In genomic region chr7:126180956-126181355, GRCm38 (mm10) we compare ENCODE assay signal across 8 mouse cellular contexts. TPM values are rescaled to one million over a fixed set of nuclear protein-coding genes. Genes with fewer than 3 reads are reported as not detected.
DNase-seq lines count a peak whose midpoint lies in the region; ATAC-seq and TF ChIP-seq lines count a peak whose summit lies in the region.

No protein-coding gene starts in this region.

- no peak for TF ChIP-seq POLR2A in bone marrow, adult 2 months (IDR thresholded peaks at IDR 0.05; ENCODE audit: borderline replicate concordance, control insufficient read depth, low read depth, low read length)

- ATAC-seq in kidney, embryonic 16.5 days (ENCODE audit: low FRiP score, low TSS enrichment) = no peak
- ATAC-seq in liver, postnatal 0 days = no peak
- ATAC-seq in stomach, postnatal 0 days (ENCODE audit: low FRiP score, low TSS enrichment) = no peak

- TF ChIP-seq EP300 in liver, postnatal 0 days (IDR thresholded peaks at IDR 0.05; ENCODE audit: low read depth) = no peak
- no peak for TF ChIP-seq EP300 in stomach, postnatal 0 days (optimal IDR thresholded peaks at IDR 0.05)

- H3K27me3 ChIP-seq in kidney, embryonic 16.5 days (ENCODE audit: insufficient read depth, low read length) = no peaks in the 10 kb centered on the region
- no peaks in the 10 kb centered on the region for H3K27me3 ChIP-seq in liver, postnatal 0 days (ENCODE audit: insufficient read depth, low read length)
- no peaks in the 10 kb centered on the region for H3K27me3 ChIP-seq in stomach, postnatal 0 days (ENCODE audit: control insufficient read depth, insufficient read depth, low read length)

- no peak overlapping the region for H3K27ac ChIP-seq in kidney, embryonic 16.5 days (ENCODE audit: low read length)
- peak overlapping the region; percentile 16; the same call in 1 of the 2 replicates for H3K27ac ChIP-seq in bone marrow, adult 2 months (ENCODE audit: control insufficient read depth, insufficient read depth, low read depth, low read length, poor library complexity)
- H3K27ac ChIP-seq in liver, postnatal 0 days (ENCODE audit: low read depth) = peak overlapping the region; percentile 63
- no peak overlapping the region for H3K27ac ChIP-seq in stomach, postnatal 0 days (replicated peaks)

- no peaks in the 10 kb centered on the region for H3K36me3 ChIP-seq in kidney, embryonic 16.5 days (ENCODE audit: insufficient read depth, low read length)
- no peaks in the 10 kb centered on the region for H3K36me3 ChIP-seq in liver, postnatal 0 days (replicated peaks; ENCODE audit: insufficient read depth, low read length)
- H3K36me3 ChIP-seq in stomach, postnatal 0 days (ENCODE audit: control insufficient read depth, insufficient read depth, low read length) = no peaks in the 10 kb centered on the region

- peak; percentile 51 for DNase-seq in kidney, postnatal 10 days
- DNase-seq in liver, postnatal 0 days = peak; percentile 45
- peak; percentile 66 for DNase-seq in thymus, postnatal 25 days
- no peak for DNase-seq in cerebellum, adult 18-20 months
- no peak for DNase-seq in layer of hippocampus, adult 11-12 months (ENCODE audit: low spot score)
- no peak for DNase-seq in stomach, postnatal 0 days (ENCODE audit: low spot score)

- no peak overlapping the region for H3K4me2 ChIP-seq in kidney, embryonic 16.5 days (replicated peaks; ENCODE audit: low read depth, low read length)
- peak overlapping the region; percentile 29 for H3K4me2 ChIP-seq in liver, postnatal 0 days (ENCODE audit: low read depth, low read length)
- H3K4me2 ChIP-seq in stomach, postnatal 0 days (replicated peaks; ENCODE audit: low read depth) = no peak overlapping the region

- TF ChIP-seq CTCF in bone marrow, adult 2 months (IDR thresholded peaks at IDR 0.05; ENCODE audit: control insufficient read depth, insufficient read depth, low read length) = no peak
- TF ChIP-seq CTCF in liver, postnatal 0 days (IDR thresholded peaks at IDR 0.05; ENCODE audit: low read depth) = no peak
- TF ChIP-seq CTCF in stomach, postnatal 0 days (IDR thresholded peaks at IDR 0.05; ENCODE audit: low read depth) = no peak

- peaks cover 22% of the 10 kb centered on the region for H3K4me1 ChIP-seq in kidney, embryonic 16.5 days (ENCODE audit: insufficient read depth, low read length)
- H3K4me1 ChIP-seq in bone marrow, adult 2 months (ENCODE audit: control insufficient read depth, insufficient read depth, low read length) = peaks cover 5% of the 10 kb centered on the region
- peaks cover 63% of the 10 kb centered on the region for H3K4me1 ChIP-seq in liver, postnatal 0 days (ENCODE audit: insufficient read depth)
- 0 out of 2 replicates have a peak, but pooled peaks cover 10% of the 10 kb centered on the region for H3K4me1 ChIP-seq in stomach, postnatal 0 days (replicated peaks; ENCODE audit: control insufficient read depth, insufficient read depth)

- H3K9ac ChIP-seq in kidney, embryonic 16.5 days (replicated peaks; ENCODE audit: low read length) = no peak overlapping the region
- no peak overlapping the region for H3K9ac ChIP-seq in liver, postnatal 0 days (replicated peaks)
- no peak overlapping the region for H3K9ac ChIP-seq in stomach, postnatal 0 days (ENCODE audit: low read length)

- WGBS in kidney, embryonic 16.5 days = 38% methylated on average over 3 of the region's 3 CpGs
- 14% methylated on average over 3 of the region's 3 CpGs for WGBS in bone marrow, adult 2 months
- 25% methylated on average over 3 of the region's 3 CpGs for WGBS in liver, postnatal 0 days (ENCODE audit: insufficient replicate concordance)
- WGBS in stomach, postnatal 0 days = 55% methylated on average over 3 of the region's 3 CpGs

- no peak overlapping the region for H3K4me3 ChIP-seq in kidney, embryonic 16.5 days (ENCODE audit: low read length)
- no peak overlapping the region for H3K4me3 ChIP-seq in bone marrow, adult 2 months (replicated peaks; ENCODE audit: control insufficient read depth, low read depth, low read length)
- no peak overlapping the region for H3K4me3 ChIP-seq in liver, postnatal 0 days (ENCODE audit: low read depth, low read length)
- H3K4me3 ChIP-seq in stomach, postnatal 0 days (ENCODE audit: low read depth, low read length) = no peak overlapping the region

- no peaks in the 10 kb centered on the region for H3K9me3 ChIP-seq in kidney, embryonic 16.5 days (ENCODE audit: low read length)
- no peaks in the 10 kb centered on the region for H3K9me3 ChIP-seq in liver, postnatal 0 days (ENCODE audit: low read length)
- H3K9me3 ChIP-seq in stomach, postnatal 0 days (ENCODE audit: control insufficient read depth, low read length) = no peaks in the 10 kb centered on the region

RNA-seq across cellular contexts. Expression of gene Xpo6, which starts 19.3 kb away (rescaled TPM):
- polyA plus RNA-seq in kidney, embryonic 16.5 days (2015; fragmentation: Nextera tagmentation; extraction: Ambion mirVana) = 48.3 and 54.3 TPM in 2 replicates
- polyA plus RNA-seq in bone marrow, adult 2 months (2011; ENCODE audit: insufficient read depth, insufficient read length, low replicate concordance, missing spikeins) = 55.6 and 96.0 TPM in 2 replicates
- polyA plus RNA-seq in liver, postnatal 0 days (2015; fragmentation: Nextera tagmentation; extraction: Ambion mirVana) = 12.7 and 15.1 TPM in 2 replicates
- polyA plus RNA-seq in stomach, postnatal 0 days (2015; fragmentation: Nextera tagmentation; extraction: Ambion mirVana) = 19.3 and 19.7 TPM in 2 replicates

Comparison
In these comparisons a context has a peak if more than half of its experiments do, and no peak if none do; other contexts are left out.
1. DNase-seq: peak in kidney, postnatal 10 days (single experiment), liver, postnatal 0 days (single experiment) and thymus, postnatal 25 days (single experiment); none in cerebellum, adult 18-20 months (0 of 2), layer of hippocampus, adult 11-12 months (single experiment) and stomach, postnatal 0 days (single experiment).
2. H3K27ac ChIP-seq: peak in bone marrow, adult 2 months (single experiment) and liver, postnatal 0 days (single experiment); none in kidney, embryonic 16.5 days (single experiment) and stomach, postnatal 0 days (single experiment).